Mouse (Mus musculus): ENCODE results near the gene Gm21677.
"Not testable (repeated sequence)": the region's sequence is repeated elsewhere in the genome, so short reads cannot be mapped to it uniquely, and the experiment has no call there.

Gene Gm21677

DNA sequence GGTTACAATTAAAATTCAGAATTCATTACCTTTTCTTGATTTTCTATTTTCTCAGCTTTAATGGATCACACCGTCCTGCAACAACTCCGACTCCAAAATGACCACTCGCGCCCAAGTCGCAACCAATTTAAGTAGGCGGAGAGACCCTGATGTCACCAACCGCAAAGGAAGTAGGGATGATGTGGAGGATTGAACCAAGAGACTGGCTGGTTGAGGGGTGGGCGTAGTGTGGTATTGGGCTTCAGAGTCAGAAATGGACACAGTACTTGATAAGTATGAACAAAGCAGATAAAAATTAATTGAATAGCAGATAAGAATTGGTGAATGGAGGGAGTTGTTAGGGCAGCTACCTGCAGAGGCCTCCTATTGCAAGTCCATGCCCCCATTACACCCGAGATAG lies at the start of gene Gm21677:
TSS of gene Gm21677 (minus strand) at position 101 of the 400 bp plus-strand sequence.
- not testable (repeated sequence) for DNase-seq (ENCODE audit: low spot score in 2 of 2)

DNA sequence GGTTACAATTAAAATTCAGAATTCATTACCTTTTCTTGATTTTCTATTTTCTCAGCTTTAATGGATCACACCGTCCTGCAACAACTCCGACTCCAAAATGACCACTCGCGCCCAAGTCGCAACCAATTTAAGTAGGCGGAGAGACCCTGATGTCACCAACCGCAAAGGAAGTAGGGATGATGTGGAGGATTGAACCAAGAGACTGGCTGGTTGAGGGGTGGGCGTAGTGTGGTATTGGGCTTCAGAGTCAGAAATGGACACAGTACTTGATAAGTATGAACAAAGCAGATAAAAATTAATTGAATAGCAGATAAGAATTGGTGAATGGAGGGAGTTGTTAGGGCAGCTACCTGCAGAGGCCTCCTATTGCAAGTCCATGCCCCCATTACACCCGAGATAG lies 39.0 kb upstream of the Gm21677 start, which contains the start of gene Gm21693:
TSS of gene Gm21693 (minus strand) at position 101 of the 400 bp plus-strand sequence.
- DNase-seq (ENCODE audit: low spot score in 2 of 2): not testable (repeated sequence)

- peak in 1 of 2 experiments; percentile 12 for DNase-seq (ENCODE audit: low spot score in 2 of 2)
Measured at GRCm38 (mm10) chrY:3340661-3341060, 34.4 kb upstream of the Gm21677 start.
